Mouse (Mus musculus): ENCODE results near the gene Rasgrp3. TPM values are rescaled to one million over a fixed set of nuclear protein-coding genes. Genes with fewer than 3 reads are reported as not detected.

Gene Rasgrp3
- total RNA-seq (2021), result 1 to 10 TPM; 7.4 to 9.0 TPM
- long read RNA-seq, experiment 1, full-length matches to known transcripts, result 7 of 11 reads
- long read RNA-seq, experiment 1, partial matches to known transcripts, result 0 of 11 reads
- long read RNA-seq, experiment 1, other reads (novel, unspliced or antisense), result 4 of 11 reads
- long read RNA-seq, experiment 2, full-length matches to known transcripts, result 2 of 5 reads
- long read RNA-seq, experiment 2, partial matches to known transcripts, result 1 of 5 reads
- long read RNA-seq, experiment 2, other reads (novel, unspliced or antisense), result 2 of 5 reads

DNA sequence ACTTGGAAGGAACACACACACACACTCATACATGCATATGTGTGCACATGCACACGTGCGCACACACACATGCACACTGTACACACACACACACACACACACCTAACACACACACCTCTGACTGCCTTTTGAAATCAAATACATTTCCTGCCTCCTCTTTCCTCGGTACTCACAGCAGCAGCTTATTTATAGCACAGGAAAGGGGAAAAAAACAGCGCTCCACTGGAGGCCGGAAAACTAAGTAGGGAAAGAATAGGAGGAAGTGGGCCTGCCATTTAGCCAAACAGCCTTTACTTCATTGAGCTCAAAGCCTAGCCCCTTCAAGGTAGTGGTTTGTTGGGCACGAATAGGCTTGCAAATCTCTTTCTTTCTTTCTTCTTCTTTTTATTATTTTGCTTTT, at the start of gene Rasgrp3:
Gene Rasgrp3, plus strand, starts transcription at position 298 of the 400 bp plus-strand sequence.
- TF ChIP-seq CTCF (IDR thresholded peaks at IDR 0.05), result no peak
- Histone ChIP-seq H3K4me3 (peak within 1 kb of the TSS; percentile 34), H3K27ac (peak within 1 kb of the TSS; percentile 72)
- no peak for DNase-seq (ENCODE audit: extremely low spot score in 1 of 2, low spot score in 2 of 2)
- intact Hi-C loops (cut with DNase I), result no loop called here

DNA sequence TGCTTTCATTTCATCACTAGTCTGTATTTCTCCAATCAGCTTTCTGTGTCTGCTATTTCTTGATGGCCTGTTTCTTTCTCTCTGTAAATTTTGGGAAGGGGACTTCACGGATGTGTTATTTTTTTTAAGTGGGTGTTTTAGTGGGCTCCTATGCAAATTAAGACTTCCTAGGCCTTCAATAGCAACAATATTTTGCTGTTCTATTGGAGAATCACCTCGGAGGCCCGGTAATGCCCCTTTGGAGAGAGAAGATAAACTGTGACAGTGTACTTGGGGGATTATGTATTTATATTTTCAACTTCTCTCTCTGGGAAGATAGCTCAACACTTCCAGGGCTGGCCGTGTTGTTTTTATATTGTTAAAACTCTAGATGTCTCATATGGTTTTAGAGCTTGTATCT, 47.3 kb upstream of the Rasgrp3 start:
- peak; percentile 50 for TF ChIP-seq CTCF (IDR thresholded peaks at IDR 0.05)
- Histone ChIP-seq H3K4me3 (no peak overlapping the region), H3K27ac (no peak overlapping the region)
- intact Hi-C loops (cut with DNase I), result no loop called here
- DNase-seq (ENCODE audit: extremely low spot score in 1 of 2, low spot score in 2 of 2), result no peak

DNA sequence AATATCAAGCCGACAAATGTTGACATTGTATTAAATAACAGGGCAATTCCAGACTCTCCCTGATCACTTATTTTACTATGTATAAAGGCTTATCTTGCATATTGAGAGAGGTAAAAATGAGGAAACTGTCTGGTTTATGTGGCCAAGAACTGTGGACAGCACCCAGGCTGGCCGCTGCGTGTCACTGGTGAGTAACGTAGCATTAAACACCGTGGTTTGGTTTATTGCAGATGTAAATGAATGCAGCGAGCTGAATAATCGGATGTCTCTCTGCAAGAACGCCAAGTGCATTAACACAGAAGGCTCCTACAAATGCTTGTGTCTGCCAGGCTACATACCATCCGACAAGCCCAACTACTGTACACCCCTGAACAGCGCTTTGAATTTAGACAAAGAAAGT, 45.6 kb upstream of the Rasgrp3 start:
- intact Hi-C loops (cut with DNase I), result no loop called here
- peak; percentile 49 for TF ChIP-seq CTCF (IDR thresholded peaks at IDR 0.05)
- Histone ChIP-seq H3K4me3 (no peak overlapping the region), H3K27ac (no peak overlapping the region)
- DNase-seq (ENCODE audit: extremely low spot score in 1 of 2, low spot score in 2 of 2), result no peak

DNA sequence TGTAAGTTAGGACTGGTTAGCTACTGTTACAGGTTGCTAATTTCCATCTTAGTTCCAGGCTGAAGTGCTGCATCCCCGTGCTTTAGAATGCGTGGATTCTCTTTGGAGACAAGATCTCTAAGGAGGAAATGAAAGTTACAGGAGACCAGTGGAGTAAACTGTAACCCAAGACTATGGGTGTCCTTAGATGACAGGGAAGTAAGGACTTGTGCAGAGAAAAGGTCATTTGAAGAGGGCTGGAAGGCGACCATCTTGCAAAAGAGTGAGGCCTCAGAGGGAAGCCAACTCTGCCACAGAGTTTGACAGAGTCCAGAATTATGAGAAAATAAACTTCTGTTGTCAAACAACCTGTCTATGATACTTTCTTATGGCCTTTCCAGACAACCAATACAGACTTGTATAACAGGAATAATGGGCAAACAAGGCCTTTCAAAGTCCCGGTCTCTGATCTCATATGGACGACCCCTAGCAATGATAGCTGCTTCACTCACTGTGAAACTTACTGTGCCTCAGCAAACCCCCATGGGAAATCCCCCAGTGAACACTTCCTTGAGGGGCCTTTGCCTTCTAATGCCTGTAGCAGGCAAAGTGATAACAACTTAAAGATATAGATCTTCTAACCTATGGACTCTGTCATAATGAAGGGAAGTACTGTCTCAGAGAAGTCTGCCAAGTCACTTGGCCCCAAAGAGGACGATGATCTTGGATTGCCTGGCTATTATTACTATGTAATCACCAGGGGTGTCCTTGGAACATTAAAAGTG, 44.1 kb upstream of the Rasgrp3 start:
- no peak for TF ChIP-seq CTCF (IDR thresholded peaks at IDR 0.05)
- no peak for DNase-seq (ENCODE audit: extremely low spot score in 1 of 2, low spot score in 2 of 2)
- intact Hi-C loops (cut with DNase I), result no loop called here

DNA sequence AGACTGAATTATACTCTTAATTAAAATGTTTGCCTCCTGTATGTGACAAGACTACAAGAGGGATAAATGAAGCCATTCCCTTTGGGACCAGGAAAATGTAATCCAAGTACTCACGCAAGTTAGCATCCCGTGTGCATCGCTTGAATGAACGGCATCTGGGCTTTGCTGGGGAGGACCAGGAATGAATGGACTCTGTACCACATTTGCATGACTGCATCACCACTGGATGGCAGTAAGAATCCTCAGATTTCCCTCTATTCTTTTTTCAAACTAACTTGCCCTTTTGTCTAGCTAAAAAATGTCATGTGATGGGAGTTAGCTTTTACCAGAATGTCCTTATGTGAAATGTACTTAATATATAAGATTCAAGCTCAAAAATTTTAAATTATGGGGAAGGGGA, 29.3 kb upstream of the Rasgrp3 start:
- DNase-seq (ENCODE audit: extremely low spot score in 1 of 2, low spot score in 2 of 2), result peak in 1 of 2 experiments; percentile 24

More for the DNA sequence above, 44.1 kb upstream of the Rasgrp3 start:
- no peak overlapping the region for H3K4me3 ChIP-seq
- no peak overlapping the region for H3K27ac ChIP-seq

DNA sequence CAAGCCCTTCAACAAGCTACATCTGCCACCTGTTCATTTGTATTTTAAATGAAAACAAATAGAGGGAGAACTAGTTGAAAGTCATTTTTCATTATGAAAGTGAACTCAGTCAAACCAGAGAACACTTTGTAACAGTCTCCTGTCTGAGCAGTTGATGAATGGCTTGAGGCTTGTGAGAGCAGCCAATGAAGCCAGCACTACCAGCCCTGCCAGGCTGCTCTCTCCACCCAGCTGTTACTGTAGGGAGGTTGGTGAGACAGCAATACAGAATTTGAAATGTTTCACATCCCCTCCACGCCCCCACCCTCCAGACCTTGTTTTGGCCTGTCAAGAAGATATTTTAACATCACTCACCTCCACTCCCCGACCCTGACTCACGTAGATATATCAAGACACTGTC, 18.8 kb upstream of the Rasgrp3 start:
- no peak for TF ChIP-seq CTCF (IDR thresholded peaks at IDR 0.05)
- Histone ChIP-seq H3K27ac (no peak overlapping the region), H3K4me3 (no peak overlapping the region)
- no peak for DNase-seq (ENCODE audit: extremely low spot score in 1 of 2, low spot score in 2 of 2)
- intact Hi-C loops (cut with DNase I), result no loop called here

More for the DNA sequence above, 29.3 kb upstream of the Rasgrp3 start:
- TF ChIP-seq CTCF (IDR thresholded peaks at IDR 0.05), result peak; percentile 69
- H3K4me3 ChIP-seq, result no peak overlapping the region
- H3K27ac ChIP-seq, result no peak overlapping the region
- intact Hi-C loops (cut with DNase I), result loop anchor here (10.0 kb wide), 2 partner anchors 128 to 208 kb away; no protein-coding TSS in a partner anchor

DNA sequence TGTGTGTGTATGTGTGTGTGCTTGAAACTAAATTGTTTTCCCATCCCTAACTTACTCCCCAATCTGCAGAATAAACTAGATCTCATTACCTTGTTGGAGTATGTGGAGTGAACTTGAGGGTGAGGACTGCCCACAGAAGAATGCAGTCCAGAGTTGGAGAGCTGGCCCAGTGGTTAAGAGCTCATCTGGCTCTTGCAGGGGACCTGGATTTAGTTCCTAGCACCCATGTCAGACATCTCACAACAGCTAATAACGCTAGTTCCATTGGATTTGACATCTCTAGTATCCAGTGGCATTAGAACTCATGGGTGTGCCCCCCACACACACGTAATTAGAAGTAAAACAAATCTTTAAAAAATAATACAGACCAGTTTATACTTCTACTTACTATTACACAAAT, 1.5 kb upstream of the Rasgrp3 start:
- intact Hi-C loops (cut with DNase I), result no loop called here
- no peak for DNase-seq (ENCODE audit: extremely low spot score in 1 of 2, low spot score in 2 of 2)
- no peak for TF ChIP-seq CTCF (IDR thresholded peaks at IDR 0.05)
- Histone ChIP-seq H3K4me3 (no peak overlapping the region), H3K27ac (no peak overlapping the region)

DNA sequence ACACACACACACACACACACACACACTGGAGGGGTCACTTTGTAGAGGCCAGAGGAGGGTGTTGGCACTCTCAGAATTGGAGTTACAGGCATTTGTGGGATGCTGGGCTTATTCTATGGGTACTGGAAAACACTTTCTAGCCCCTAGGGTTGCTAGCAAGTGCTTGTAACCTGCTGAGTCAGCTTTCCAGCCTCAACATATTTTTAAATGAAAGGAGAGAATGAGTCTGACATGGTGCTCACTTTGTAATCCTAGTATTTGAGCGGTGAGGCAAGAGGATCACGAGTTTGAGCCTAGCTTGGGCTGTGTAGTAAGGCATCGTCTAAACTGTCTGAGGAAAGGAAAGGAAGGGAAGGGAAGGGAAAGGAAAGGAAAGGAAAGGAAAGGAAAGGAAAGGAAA, 825 bp upstream of the Rasgrp3 start:
- TF ChIP-seq CTCF (IDR thresholded peaks at IDR 0.05), result no peak
- H3K27ac ChIP-seq, result no peak overlapping the region
- intact Hi-C loops (cut with DNase I), result no loop called here
- no peak for DNase-seq (ENCODE audit: extremely low spot score in 1 of 2, low spot score in 2 of 2)
- H3K4me3 ChIP-seq, result no peak overlapping the region

DNA sequence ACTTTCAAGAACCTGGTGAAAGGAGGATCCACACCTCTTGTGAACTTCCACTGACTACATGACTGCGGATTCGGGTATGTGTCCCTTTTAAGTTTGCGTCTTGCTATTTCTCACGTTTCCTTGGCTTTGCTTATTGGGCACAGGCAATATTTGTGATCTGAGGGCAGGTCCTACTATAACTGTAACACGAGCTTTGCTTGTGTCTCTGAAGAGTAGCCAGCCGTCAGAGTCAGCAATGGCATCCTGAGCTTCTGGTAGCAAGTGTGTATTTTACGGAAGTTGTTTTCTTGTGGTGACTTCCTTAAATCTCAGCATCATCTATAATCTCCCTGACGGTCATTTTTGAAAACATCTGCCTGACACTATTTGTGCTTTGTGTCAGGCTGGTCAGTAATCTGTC, 399 bp downstream of the Rasgrp3 start:
- Histone ChIP-seq H3K4me3 (peak overlapping the region; percentile 34), H3K27ac (peak overlapping the region; percentile 72)
- TF ChIP-seq CTCF (IDR thresholded peaks at IDR 0.05), result no peak
- DNase-seq (ENCODE audit: extremely low spot score in 1 of 2, low spot score in 2 of 2), result no peak
- intact Hi-C loops (cut with DNase I), result no loop called here

DNA sequence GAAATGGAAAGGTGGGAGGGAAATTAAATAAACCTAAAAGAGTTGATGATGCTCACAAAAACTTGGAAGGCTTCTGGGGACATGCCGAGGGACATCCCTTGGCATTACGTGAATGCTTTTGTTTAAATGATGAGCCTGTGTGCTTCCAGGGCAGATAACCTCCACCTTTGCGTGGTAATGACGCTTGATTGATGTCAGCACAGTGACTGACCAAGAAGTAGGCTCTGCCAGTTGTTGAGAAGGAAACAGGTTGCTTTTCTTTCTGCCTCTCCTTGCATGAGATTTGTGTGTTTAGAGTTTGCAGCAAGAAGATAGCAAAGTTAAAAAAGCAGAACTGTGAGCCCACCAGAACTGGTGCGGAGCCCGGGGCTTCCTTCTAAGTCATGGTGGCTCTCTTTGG, 1.1 kb downstream of the Rasgrp3 start:
- intact Hi-C loops (cut with DNase I), result no loop called here
- DNase-seq (ENCODE audit: extremely low spot score in 1 of 2, low spot score in 2 of 2), result no peak
- peak overlapping the region; percentile 72 for H3K27ac ChIP-seq
- peak overlapping the region; percentile 34 for H3K4me3 ChIP-seq
- TF ChIP-seq CTCF (IDR thresholded peaks at IDR 0.05), result no peak

DNA sequence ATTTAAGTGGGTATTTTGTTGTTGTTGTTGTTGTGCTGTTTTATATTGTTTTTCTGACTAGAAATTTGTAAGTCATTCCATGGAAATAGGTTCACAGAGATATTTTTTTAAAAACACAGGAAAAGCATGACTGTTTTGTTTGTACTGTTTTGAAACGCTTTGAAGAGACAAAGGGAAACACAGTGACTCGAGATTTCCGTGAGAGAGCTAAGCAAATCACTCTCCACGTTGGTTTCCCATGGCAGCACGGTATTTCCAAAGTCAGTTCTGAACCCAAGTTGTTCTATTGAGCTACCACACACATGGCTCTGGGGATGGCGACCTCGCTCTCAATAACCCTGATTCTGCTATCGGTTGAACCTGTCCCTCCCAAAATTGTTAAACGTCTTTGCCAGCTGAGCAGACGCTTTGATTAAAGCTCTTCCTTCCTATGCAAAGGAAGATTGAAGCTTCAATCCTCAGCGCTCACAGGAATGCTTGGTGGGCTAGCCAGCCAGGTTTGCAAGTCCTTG, 1.6 kb downstream of the Rasgrp3 start:
- no peak for TF ChIP-seq CTCF (IDR thresholded peaks at IDR 0.05)
- peak overlapping the region; percentile 72 for H3K27ac ChIP-seq
- DNase-seq (ENCODE audit: extremely low spot score in 1 of 2, low spot score in 2 of 2), result no peak
- H3K4me3 ChIP-seq, result peak overlapping the region; percentile 34
- intact Hi-C loops (cut with DNase I), result no loop called here

DNA sequence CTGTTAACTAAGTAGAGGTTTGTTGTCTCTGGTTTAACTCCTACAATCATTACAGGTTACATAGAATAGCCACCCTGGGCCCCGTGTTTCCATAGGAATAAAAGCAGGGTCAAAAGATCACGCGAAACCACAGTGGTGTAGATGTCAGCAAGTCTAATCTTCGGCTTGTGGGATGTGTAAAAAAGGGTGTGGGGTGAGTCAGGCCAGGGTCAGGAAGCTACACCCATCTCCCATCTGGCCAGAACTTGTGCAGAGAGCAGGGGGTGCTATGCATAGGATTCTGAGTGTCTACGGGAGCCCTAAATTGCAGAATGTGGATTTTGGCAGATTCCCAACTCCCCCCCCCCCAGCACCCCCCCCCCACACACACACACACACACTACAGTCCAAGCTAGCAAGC, 2.5 kb downstream of the Rasgrp3 start:
- H3K27ac ChIP-seq, result no peak overlapping the region; the same call in 1 of the 2 replicates

More for the DNA sequence above, 2.5 kb downstream of the Rasgrp3 start:
- H3K4me3 ChIP-seq, result no peak overlapping the region
- DNase-seq (ENCODE audit: extremely low spot score in 1 of 2, low spot score in 2 of 2), result no peak
- TF ChIP-seq CTCF (IDR thresholded peaks at IDR 0.05), result no peak
- intact Hi-C loops (cut with DNase I), result no loop called here

Measured in left cerebral cortex, adult 2 months (tissue).